Mouse (Mus musculus) hindbrain, embryonic 15.5 days (tissue): ENCODE data around the gene Naa38. TPM values are rescaled to one million over a fixed set of nuclear protein-coding genes. Genes with fewer than 3 reads are reported as not detected.

ENCODE experiments used
- ATAC-seq: fragments of 200-750 bp; cut with Nextera tagmentation; 2 replicates; pipeline ENCODE4 v1.8.0; 2017; ENCODE audit warnings: low read depth, moderate number of reproducible peaks, moderate TSS enrichment; ENCODE audit not compliant: low FRiP score
- H3K27ac ChIP-seq: fragments of 300-500 bp; sonication (generic); replicated peaks from 2 replicates; pipeline ENCODE4 v1.5.1; 2015; ENCODE audit warnings: mild to moderate bottlenecking, inconsistent platforms
- H3K27me3 ChIP-seq: fragments of 300-500 bp; sonication (generic); 2 replicates; pipeline ENCODE4 v1.6.1; 2015; ENCODE audit warnings: control low read depth, inconsistent platforms
- H3K36me3 ChIP-seq: fragments of 300-500 bp; sonication (generic); 2 replicates; pipeline ENCODE4 v1.6.1; 2015; ENCODE audit warnings: control low read depth, inconsistent platforms
- H3K4me1 ChIP-seq: fragments of 300-500 bp; sonication (generic); replicated peaks from 2 replicates; pipeline ENCODE4 v1.6.1; 2015; ENCODE audit warnings: control low read depth, inconsistent platforms
- H3K4me2 ChIP-seq: fragments of 300-500 bp; sonication (generic); 2 replicates; pipeline ENCODE4 v1.6.1; 2015; ENCODE audit warnings: moderate library complexity, mild to moderate bottlenecking, inconsistent platforms
- H3K4me3 ChIP-seq: fragments of 300-500 bp; sonication (generic); 2 replicates; pipeline ENCODE4 v1.5.1; 2015; ENCODE audit warnings: mild to moderate bottlenecking, inconsistent platforms
- H3K9ac ChIP-seq: fragments of 300-500 bp; sonication (generic); 2 replicates; pipeline ENCODE4 v1.6.1; 2015; ENCODE audit warnings: inconsistent platforms
- H3K9me3 ChIP-seq: fragments of 300-500 bp; sonication (generic); 2 replicates; pipeline ENCODE4 v1.6.1; 2016; ENCODE audit warnings: control low read depth, inconsistent platforms
- WGBS: fragments of 180-500 bp; shearing (Covaris S2); methylation state at CpG from one replicate; pipeline ENCODE4 v1.1.7; 2015; 5-methylcytosine and 5-hydroxymethylcytosine counted together
- polyA plus RNA-seq: library from polyadenylated mRNA; unstranded; fragments of >200 nt; fragmentation: Nextera tagmentation; extraction: Ambion mirVana; gene quantifications from 2 replicates; pipeline ENCODE4 v1.2.1, GENCODE M21; 2015

The Naa38 gene
- polyA plus RNA-seq, 1 experiment from 2014 or later = 109 TPM

- no peaks in the 10 kb centered on the region for H3K9me3 ChIP-seq
- peak overlapping the region; percentile 65 for H3K4me3 ChIP-seq
- ATAC-seq = no peak
- H3K4me1 ChIP-seq = peaks cover 78% of the 10 kb centered on the region
- H3K36me3 ChIP-seq = peaks cover 13% of the 10 kb centered on the region
- H3K27me3 ChIP-seq = no peaks in the 10 kb centered on the region
- H3K27ac ChIP-seq = peak overlapping the region; percentile 36; the same call in 1 of the 2 replicates
- H3K4me2 ChIP-seq = peak overlapping the region; percentile 96
- 55% methylated on average over 7 of the region's 7 CpGs for WGBS
- H3K9ac ChIP-seq = peak overlapping the region; percentile 73
These were observed 17.3 kb downstream of the Naa38 start for GRCm38 (mm10) chr11:69412548-69412947.

GRCm38 (mm10) chr11:69413221-69414181 lies 18.2 kb downstream of the Naa38 start, which contains the start of gene Kdm6b:
Gene Kdm6b, minus strand, starts transcription at chr11:69413675.
- Histone ChIP-seq H3K9ac (peak within 1 kb of the TSS; percentile 73), H3K36me3 (peaks cover 9% of the 10 kb centered on the region; the same call in 1 of the 2 replicates), H3K4me1 (peaks cover 74% of the 10 kb centered on the region), H3K27ac (peak within 1 kb of the TSS; percentile 98), H3K4me3 (peak within 1 kb of the TSS; percentile 65), H3K4me2 (peak within 1 kb of the TSS; percentile 96), H3K9me3 (no peaks in the 10 kb centered on the region), H3K27me3 (no peaks in the 10 kb centered on the region)
- no peak for ATAC-seq
- 29% methylated on average over 12 of the region's 12 CpGs for WGBS

GRCm38 (mm10) chr11:69414421-69415326 lies 19.4 kb downstream of the Naa38 start:
- no peaks in the 10 kb centered on the region for H3K9me3 ChIP-seq
- WGBS = 10% methylated on average over 4 of the region's 4 CpGs
- H3K4me1 ChIP-seq = peaks cover 70% of the 10 kb centered on the region
- peak overlapping the region; percentile 86 for H3K9ac ChIP-seq
- H3K4me2 ChIP-seq = peak overlapping the region; percentile 96
- no peak for ATAC-seq
- no peaks in the 10 kb centered on the region for H3K27me3 ChIP-seq
- peak overlapping the region; percentile 65 for H3K4me3 ChIP-seq
- peak overlapping the region; percentile 98 for H3K27ac ChIP-seq
- H3K36me3 ChIP-seq = peaks cover 9% of the 10 kb centered on the region; the same call in 1 of the 2 replicates

DNA sequence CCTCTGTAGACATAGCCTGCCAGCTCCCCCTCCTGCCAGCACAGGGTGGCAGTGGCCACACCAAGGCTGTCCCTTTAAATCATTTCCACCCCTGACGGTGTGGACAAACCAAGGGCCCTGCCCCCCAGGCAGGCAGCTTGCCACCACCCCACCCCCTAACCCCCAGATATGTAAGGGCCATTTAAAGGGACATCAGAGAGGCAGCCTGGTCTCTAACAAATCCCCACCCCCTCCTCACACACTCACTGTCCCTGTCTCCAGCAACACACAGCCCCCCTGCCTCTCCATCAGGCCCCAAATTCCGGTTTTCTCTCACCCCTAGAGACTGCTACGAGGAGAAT lies 20.0 kb downstream of the Naa38 start:
- WGBS = 0% methylated on average over 3 of the region's 3 CpGs
- H3K4me3 ChIP-seq = peak overlapping the region; percentile 65
- H3K9ac ChIP-seq = peak overlapping the region; percentile 86
- peaks cover 9% of the 10 kb centered on the region; the same call in 1 of the 2 replicates for H3K36me3 ChIP-seq
- ATAC-seq = peak; percentile 17
- no peaks in the 10 kb centered on the region for H3K27me3 ChIP-seq
- peak overlapping the region; percentile 98 for H3K27ac ChIP-seq
- H3K4me2 ChIP-seq = peak overlapping the region; percentile 96
- no peaks in the 10 kb centered on the region for H3K9me3 ChIP-seq
- peaks cover 74% of the 10 kb centered on the region for H3K4me1 ChIP-seq

GRCm38 (mm10) chr11:69415668-69416451 lies 20.6 kb downstream of the Naa38 start:
- H3K36me3 ChIP-seq = peaks cover 9% of the 10 kb centered on the region; the same call in 1 of the 2 replicates
- peak overlapping the region; percentile 98 for H3K27ac ChIP-seq
- WGBS = under 1% methylated on average over 11 of the region's 25 CpGs
- H3K27me3 ChIP-seq = peaks cover 5% of the 10 kb centered on the region; the same call in 1 of the 2 replicates
- peak overlapping the region; percentile 86 for H3K9ac ChIP-seq
- H3K4me1 ChIP-seq = peaks cover 79% of the 10 kb centered on the region
- H3K4me3 ChIP-seq = peak overlapping the region; percentile 65
- no peak for ATAC-seq
- peak overlapping the region; percentile 96 for H3K4me2 ChIP-seq
- no peaks in the 10 kb centered on the region for H3K9me3 ChIP-seq

DNA sequence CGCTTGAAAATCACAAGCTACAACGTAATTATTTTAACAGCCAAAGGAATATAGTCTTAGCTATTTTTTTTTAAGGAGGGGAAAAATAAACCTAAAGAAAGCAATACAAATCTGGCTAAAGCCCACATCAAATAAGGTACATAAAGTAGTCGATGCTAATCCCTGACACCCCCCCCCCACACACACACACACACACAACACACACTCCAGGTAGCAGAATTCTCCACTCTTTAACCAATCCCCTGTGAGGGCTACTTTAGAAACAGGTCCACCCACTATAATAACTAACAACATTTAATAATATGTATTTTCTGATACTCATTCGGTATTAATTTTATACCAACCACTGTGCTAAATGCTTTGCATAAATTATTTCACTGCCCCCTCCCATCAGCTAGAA lies 21.2 kb downstream of the Naa38 start:
- H3K36me3 ChIP-seq = peaks cover 9% of the 10 kb centered on the region; the same call in 1 of the 2 replicates
- peaks cover 12% of the 10 kb centered on the region for H3K27me3 ChIP-seq
- no peaks in the 10 kb centered on the region for H3K9me3 ChIP-seq
- WGBS = 1% methylated on average over 4 of the region's 4 CpGs
- peak overlapping the region; percentile 65 for H3K4me3 ChIP-seq
- H3K9ac ChIP-seq = peak overlapping the region; percentile 41
- peak overlapping the region; percentile 96 for H3K4me2 ChIP-seq
- H3K4me1 ChIP-seq = peaks cover 82% of the 10 kb centered on the region
- peak overlapping the region; percentile 98 for H3K27ac ChIP-seq
- no peak for ATAC-seq

DNA sequence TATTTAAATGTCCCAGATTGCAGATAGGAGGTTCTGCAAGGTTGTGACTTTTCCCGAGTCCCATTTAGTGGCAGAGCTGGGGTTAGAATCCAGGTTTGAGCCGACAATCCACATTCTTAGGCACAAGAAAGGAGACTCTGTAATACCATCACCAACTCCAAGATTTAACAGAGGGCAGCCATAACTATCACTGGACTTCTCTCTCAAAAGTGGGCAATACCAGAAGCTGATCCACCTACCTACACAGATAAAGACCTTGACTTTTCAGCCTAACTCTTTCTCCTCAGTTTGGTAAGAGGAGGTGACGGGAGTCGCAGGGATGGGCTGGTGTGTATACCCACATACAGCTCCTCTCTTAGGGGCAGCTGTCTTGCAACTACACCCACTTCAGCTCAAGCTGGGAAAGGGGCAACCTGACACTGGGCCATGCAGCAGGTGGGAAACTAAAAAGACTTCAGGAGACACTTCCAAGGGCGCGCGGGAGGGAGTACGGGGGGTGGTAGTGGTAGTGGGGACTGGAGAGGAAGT lies 21.7 kb downstream of the Naa38 start:
- Histone ChIP-seq H3K4me3 (peak overlapping the region; percentile 65), H3K9me3 (no peaks in the 10 kb centered on the region), H3K27ac (peak overlapping the region; percentile 98), H3K36me3 (peaks cover 6% of the 10 kb centered on the region; the same call in 1 of the 2 replicates), H3K4me2 (peak overlapping the region; percentile 96), H3K27me3 (peaks cover 16% of the 10 kb centered on the region), H3K4me1 (peaks cover 79% of the 10 kb centered on the region), H3K9ac (peak overlapping the region; percentile 41)
- WGBS = 1% methylated on average over 8 of the region's 8 CpGs
- no peak for ATAC-seq

DNA sequence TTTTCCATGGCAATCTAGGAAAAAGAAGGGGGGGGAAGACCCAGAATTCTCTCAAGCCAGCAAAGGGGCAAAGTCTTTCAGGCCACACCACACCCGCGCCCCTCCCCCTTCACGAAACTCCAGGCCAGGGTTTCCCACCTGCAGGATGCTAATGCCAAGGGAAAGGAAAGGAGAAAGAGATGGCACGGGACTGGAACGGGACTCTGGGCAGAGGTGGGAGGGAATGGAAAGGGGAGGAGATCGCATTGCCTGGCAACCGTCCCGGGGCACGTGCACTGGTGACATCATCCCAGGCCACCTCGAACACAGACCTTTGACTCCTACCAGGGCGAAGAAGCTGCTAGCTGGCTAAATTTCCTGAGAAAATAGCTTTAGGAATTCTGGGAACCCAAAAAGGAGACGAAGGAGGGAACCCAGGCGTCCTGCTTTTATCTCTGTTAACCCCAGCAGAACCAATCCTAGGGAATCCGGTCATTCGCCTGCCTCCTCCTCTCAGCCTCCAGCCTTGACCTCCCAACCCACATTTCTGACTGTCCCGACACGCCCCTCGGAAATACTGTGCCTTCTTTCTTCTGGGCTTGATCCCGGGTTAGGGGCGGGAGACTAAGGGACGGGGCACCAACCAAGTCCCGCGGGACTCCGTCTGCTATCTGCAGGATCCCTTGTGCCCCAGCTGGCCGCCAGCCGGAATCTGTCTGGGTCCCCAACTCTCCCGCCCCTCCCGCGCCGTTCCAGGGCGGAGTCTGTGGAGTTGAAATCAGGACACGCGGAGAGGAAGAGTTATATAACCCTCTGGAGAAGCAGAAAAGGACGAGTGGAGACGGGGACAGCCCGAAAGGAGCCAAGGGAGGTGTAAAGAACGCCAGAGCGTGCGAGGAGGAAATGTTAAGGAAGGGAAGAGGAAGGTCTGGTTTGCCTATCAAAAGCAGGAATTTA lies 22.4 kb downstream of the Naa38 start:
- Histone ChIP-seq H3K27ac (peak overlapping the region; percentile 98), H3K4me2 (peak overlapping the region; percentile 96), H3K4me1 (peaks cover 72% of the 10 kb centered on the region), H3K36me3 (peaks cover 1% of the 10 kb centered on the region; the same call in 1 of the 2 replicates), H3K9me3 (no peaks in the 10 kb centered on the region), H3K9ac (peak overlapping the region; percentile 41), H3K4me3 (peak overlapping the region; percentile 65), H3K27me3 (peaks cover 23% of the 10 kb centered on the region)
- under 1% methylated on average over 39 of the region's 39 CpGs for WGBS
- peak; percentile 27 for ATAC-seq

- Histone ChIP-seq H3K27me3 (peaks cover 28% of the 10 kb centered on the region), H3K4me3 (peak overlapping the region; percentile 65), H3K4me2 (peak overlapping the region; percentile 96), H3K36me3 (no peaks in the 10 kb centered on the region), H3K27ac (peak overlapping the region; percentile 98), H3K9me3 (no peaks in the 10 kb centered on the region), H3K4me1 (peaks cover 61% of the 10 kb centered on the region), H3K9ac (peak overlapping the region; percentile 41)
- WGBS = under 1% methylated on average over 45 of the region's 45 CpGs
- peak; percentile 94 for ATAC-seq
These were observed 23.5 kb downstream of the Naa38 start for GRCm38 (mm10) chr11:69418481-69419442.
